Mouse (Mus musculus): Measurements from ENCODE around the gene Upk3a. TPM values are rescaled to one million over a fixed set of nuclear protein-coding genes. Genes with fewer than 3 reads are reported as not detected.

Upk3a gene
- polyA plus RNA-seq, 1 experiment from 2014 or later, result 0.13 TPM

DNA sequence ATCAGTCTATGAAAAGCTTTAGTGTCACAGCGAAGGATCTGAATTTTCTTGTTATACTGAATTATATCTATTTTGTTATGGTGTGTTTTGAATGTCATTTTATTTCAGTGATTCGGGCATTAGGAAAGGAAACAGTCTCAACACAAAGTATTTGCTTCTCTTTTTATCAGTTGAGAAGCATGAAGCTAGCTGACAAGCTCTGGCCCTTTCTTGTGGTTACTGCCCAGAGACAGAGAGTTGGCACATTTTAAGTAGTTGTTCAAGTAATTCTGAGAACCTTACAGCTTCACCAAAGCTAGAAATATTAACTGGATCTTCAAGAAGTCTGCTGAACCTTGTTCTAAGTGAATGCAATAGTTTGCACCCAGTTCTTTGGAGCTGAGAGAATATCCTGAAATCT, 46.5 kb downstream of the Upk3a start:
- 79% methylated on average over 2 of the region's 2 CpGs for WGBS
- no peaks in the 10 kb centered on the region for H3K9me3 ChIP-seq

DNA sequence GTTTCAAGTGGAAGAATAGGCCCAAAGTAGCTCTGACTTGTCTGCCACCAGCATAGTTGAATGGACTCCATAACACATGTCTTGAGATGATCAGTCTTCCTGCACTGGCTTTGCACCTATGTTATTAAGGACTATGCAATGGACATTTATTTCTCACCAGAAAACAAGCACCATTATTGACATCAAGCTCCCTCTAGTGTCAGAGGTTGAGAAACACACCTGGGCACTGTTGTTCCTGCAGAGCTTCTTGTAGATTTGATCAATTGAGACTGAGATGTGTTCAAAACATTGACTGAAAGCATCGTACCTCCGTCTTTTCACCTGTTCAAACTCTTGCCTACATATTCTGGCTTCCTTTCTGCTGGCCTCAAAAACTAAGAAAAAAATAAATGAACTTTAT, 53.6 kb downstream of the Upk3a start:
- Histone ChIP-seq H3K27ac (replicated peaks) (no peak overlapping the region), H3K4me3 (no peak overlapping the region), H3K9ac (no peak overlapping the region), H3K4me1 (no peaks in the 10 kb centered on the region), H3K36me3 (no peaks in the 10 kb centered on the region), H3K4me2 (no peak overlapping the region), H3K9me3 (no peaks in the 10 kb centered on the region), H3K27me3 (replicated peaks) (no peaks in the 10 kb centered on the region)
- no peak for ATAC-seq (ENCODE audit: extremely low read depth, insufficient number of reproducible peaks, low FRiP score, low TSS enrichment)
- 19% methylated on average over 2 of the region's 2 CpGs for WGBS

More for the DNA sequence above, 46.5 kb downstream of the Upk3a start:
- no peak for ATAC-seq (ENCODE audit: extremely low read depth, insufficient number of reproducible peaks, low FRiP score, low TSS enrichment)
- Histone ChIP-seq H3K4me2 (no peak overlapping the region), H3K27ac (replicated peaks) (no peak overlapping the region), H3K4me3 (no peak overlapping the region), H3K27me3 (replicated peaks) (no peaks in the 10 kb centered on the region), H3K4me1 (no peaks in the 10 kb centered on the region), H3K36me3 (peaks cover 50% of the 10 kb centered on the region), H3K9ac (no peak overlapping the region)

Other genes with a start within 250 kb of the Upk3a start
- gene Phf21b, start 161.1 kb upstream of the Upk3a start, polyA plus RNA-seq (2015; fragmentation: Nextera tagmentation; extraction: Ambion mirVana), result 0.08 and 0.14 TPM in 2 replicates
- 0.41 and 0.56 TPM in 2 replicates for gene Gm29666, start 97.1 kb upstream of the Upk3a start, polyA plus RNA-seq (2015; fragmentation: Nextera tagmentation; extraction: Ambion mirVana)
- gene Nup50, start 93.7 kb upstream of the Upk3a start, polyA plus RNA-seq (2015; fragmentation: Nextera tagmentation; extraction: Ambion mirVana), result 19.3 and 20.4 TPM in 2 replicates
- 3.0 and 3.5 TPM in 2 replicates for gene 5031439G07Rik, start 28.6 kb upstream of the Upk3a start, polyA plus RNA-seq (2015; fragmentation: Nextera tagmentation; extraction: Ambion mirVana)
- gene Fam118a, start 11.8 kb downstream of the Upk3a start, polyA plus RNA-seq (2015; fragmentation: Nextera tagmentation; extraction: Ambion mirVana), result 15.6 and 17.0 TPM in 2 replicates
- 0.08 and 0.09 TPM in 2 replicates for gene Smc1b, start 114.8 kb downstream of the Upk3a start, polyA plus RNA-seq (2015; fragmentation: Nextera tagmentation; extraction: Ambion mirVana)
- gene Ribc2, start 114.9 kb downstream of the Upk3a start, polyA plus RNA-seq (2015; fragmentation: Nextera tagmentation; extraction: Ambion mirVana), result 0.11 TPM in 1 of 2 replicates, not detected in the other
- 125 and 139 TPM in 2 replicates for gene Fbln1, start 188.8 kb downstream of the Upk3a start, polyA plus RNA-seq (2015; fragmentation: Nextera tagmentation; extraction: Ambion mirVana)

Measured in heart, embryonic 13.5 days (tissue).